Mouse (Mus musculus): ENCODE measurements around the gene Pdpr. TPM values are rescaled to one million over a fixed set of nuclear protein-coding genes. Genes with fewer than 3 reads are reported as not detected.
"Not testable (repeated sequence)": the region's sequence is repeated elsewhere in the genome, so short reads cannot be mapped to it uniquely, and the experiment has no call there.

The Pdpr gene
- polyA plus RNA-seq (2012; rRNA removed): 18.4 and 19.3 TPM in 2 replicates

- no peak for DNase-seq (ENCODE audit: low read depth)
Observed at GRCm38 (mm10) chr8:111093865-111094718, at the start of gene Pdpr. TSS of gene Pdpr (plus strand) at chr8:111094630.

DNA sequence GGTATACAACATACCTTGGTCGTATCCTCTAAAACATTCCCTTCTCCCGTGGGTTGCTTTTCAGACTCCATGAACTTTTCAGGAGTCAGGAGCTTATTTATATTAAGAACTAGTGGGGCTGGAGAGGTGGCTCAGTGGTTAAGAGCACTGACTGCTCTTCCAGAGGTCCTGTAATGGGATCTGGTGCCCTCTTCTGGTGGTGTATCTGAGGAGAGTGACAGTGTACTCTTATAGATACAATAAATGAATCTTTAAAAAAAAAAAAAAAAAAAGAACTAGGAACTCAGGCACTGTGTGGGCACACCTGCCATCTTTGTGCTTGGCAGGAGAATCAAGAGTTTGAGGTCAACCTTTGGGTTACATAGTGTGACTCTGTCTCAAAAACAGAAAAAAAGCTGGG lies 45.7 kb upstream of the Pdpr start:
- no peak for DNase-seq (ENCODE audit: low read depth)

- no peak for DNase-seq (ENCODE audit: low read depth)
Observed at GRCm38 (mm10) chr8:111049106-111049505, 45.3 kb upstream of the Pdpr start.

DNA sequence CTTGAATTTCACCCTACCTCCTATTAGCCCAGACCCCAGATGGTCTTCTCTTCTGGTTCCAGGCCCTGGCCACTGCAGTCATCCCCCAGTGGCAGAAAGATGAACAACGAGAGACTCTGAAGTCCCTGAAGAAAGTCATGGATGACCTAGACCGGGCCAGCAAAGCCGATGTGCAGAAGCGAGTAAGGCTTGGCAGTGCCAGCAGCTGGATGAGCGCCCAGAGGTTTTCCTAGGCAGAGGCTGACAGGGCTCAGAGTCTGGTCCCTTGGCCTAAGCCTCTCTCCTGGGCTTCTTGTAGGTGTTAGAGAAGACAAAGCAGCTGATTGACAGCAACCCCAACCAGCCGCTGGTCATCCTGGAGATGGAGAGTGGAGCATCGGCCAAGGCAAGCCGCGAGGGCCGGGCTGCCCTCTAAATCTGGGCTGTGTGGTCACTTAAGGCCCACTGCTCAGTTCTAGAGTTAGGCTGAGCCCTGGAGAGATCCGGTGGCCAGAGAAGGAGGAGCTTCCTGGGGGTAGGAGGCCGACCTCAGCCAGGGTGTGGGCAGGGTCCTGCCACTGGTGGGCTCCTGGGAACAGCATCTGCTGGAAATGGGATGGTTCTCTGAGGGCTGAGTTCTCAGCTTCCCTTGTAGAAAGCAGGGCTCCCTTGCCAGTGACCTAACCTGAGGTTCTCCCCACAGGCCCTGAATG lies 40.5 kb upstream of the Pdpr start:
- DNase-seq (ENCODE audit: low read depth): no peak

DNA sequence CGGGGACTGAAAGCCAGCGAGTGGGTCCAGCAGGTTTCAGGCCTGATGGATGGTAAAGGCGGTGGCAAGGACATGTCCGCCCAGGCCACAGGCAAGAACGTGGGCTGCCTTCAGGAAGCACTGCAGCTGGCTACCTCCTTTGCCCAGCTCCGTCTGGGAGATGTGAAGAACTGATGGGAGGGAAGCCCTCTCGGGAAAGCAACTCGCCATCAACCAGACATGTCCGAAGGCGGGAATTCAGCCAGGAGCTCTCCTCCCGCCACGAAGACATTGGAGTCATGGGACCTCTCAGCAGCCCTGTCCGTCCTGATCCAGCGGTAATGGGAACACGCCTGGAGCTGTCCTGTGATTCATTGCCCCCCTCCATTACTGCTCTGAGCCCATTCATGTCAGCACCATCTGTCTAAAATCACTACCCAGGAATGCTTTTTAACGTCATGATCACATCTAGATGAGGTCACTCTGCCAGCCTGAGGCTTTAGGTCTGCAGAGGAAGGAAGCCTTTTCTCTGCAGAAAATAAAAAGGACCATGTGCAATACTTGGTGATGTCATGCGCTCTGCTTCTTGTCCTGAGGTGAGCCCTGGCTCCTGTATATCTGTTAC lies 39.3 kb upstream of the Pdpr start:
- no peak for DNase-seq (ENCODE audit: low read depth)

DNA sequence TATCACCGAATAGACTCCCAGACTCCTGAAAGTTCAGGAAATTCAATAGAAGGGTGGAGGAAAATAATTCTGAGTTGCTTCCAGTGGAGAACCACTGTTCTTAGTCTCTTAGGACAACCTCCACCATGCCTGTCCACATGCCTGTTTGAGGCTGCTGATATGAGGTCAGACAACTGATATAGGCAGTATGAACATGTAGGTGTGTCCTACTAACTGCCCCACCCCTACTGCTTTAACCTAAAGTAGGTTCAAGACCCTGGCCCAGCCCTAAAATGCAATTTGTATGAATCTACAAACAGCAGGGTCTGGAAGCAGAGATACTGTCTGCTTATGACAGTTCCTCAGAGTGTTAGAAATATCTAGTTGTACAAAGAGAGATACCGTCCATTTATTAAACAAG lies 38.8 kb upstream of the Pdpr start:
- DNase-seq (ENCODE audit: low read depth): no peak

GRCm38 (mm10) chr8:111056158-111056663 lies 38.2 kb upstream of the Pdpr start, which contains the start of gene Exosc6:
TSS of gene Exosc6 (plus strand) at chr8:111056339.
- DNase-seq (ENCODE audit: low read depth): no peak

GRCm38 (mm10) chr8:111056691-111057293 lies 37.6 kb upstream of the Pdpr start:
- DNase-seq (ENCODE audit: low read depth): no peak

- no peak for DNase-seq (ENCODE audit: low read depth)
Observed at GRCm38 (mm10) chr8:111058946-111059572, 35.4 kb upstream of the Pdpr start.

GRCm38 (mm10) chr8:111061688-111062071 lies 32.8 kb upstream of the Pdpr start:
- DNase-seq (ENCODE audit: low read depth): no peak

DNA sequence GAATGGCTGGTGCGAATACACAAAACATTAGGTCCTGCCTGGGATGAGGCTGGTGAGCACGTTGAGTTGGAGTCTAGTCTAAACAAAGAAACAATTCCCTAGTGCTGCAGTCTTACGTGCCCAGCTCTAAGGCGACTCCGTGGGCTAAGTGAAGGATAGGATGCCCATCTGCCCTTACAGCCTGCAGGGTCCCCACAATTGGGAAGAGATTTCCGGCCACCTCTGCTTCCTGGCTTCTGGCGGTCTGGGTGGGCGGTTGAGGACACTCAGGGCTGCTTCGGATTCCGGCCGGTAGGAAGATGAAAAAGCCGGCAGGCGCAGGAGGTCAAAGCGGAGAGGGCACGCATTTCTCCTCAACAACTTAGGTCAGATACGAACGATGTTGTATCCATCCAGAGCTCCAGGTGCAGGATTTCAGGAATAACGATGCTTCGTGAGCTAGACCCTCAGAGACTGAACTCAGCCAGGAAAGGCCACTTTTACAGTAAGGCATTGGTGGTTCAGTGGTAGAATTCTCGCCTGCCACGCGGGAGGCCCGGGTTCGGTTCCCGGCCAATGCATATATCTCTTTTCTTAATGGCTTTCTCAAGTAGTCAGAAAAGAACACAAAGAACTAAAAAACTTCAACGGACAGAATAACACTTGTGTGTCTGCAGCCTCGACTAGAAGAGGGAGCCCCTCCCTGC lies 32.2 kb upstream of the Pdpr start:
- no peak for DNase-seq (ENCODE audit: low read depth)

GRCm38 (mm10) chr8:111062893-111063292 lies 31.5 kb upstream of the Pdpr start:
- DNase-seq (ENCODE audit: low read depth): no peak

- no peak for DNase-seq (ENCODE audit: low read depth)
Observed at GRCm38 (mm10) chr8:111066308-111066707, 28.1 kb upstream of the Pdpr start.

GRCm38 (mm10) chr8:111067439-111067838 lies 27.0 kb upstream of the Pdpr start:
- no peak for DNase-seq (ENCODE audit: low read depth)

DNA sequence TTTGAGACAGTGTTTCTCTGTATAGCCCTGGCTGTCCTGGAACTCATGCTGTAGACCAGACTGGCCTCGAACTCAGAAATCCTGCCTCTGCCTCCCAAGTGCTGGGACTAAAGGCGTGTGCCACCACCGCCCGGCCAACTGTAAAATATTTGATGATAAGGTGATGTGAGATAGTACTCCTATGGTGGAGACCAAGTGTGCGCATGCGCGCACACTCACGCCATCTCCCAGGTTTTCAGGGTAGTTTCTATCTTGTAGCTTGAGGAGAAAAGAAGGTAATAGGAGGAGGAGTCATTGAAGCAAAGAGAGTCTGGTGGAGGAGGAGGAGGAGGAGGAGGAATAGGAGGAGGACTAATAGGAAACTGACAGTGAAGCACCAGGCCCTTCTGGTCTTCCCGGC lies 25.8 kb upstream of the Pdpr start:
- DNase-seq (ENCODE audit: low read depth): not testable (repeated sequence)

GRCm38 (mm10) chr8:111075926-111076325 lies 18.5 kb upstream of the Pdpr start:
- no peak for DNase-seq (ENCODE audit: low read depth)

GRCm38 (mm10) chr8:111079461-111079860 lies 15.0 kb upstream of the Pdpr start:
- no peak for DNase-seq (ENCODE audit: low read depth)

GRCm38 (mm10) chr8:111079861-111080271 lies 14.6 kb upstream of the Pdpr start:
- no peak for DNase-seq (ENCODE audit: low read depth)

- no peak for DNase-seq (ENCODE audit: low read depth)
Observed at GRCm38 (mm10) chr8:111081580-111082258, 12.7 kb upstream of the Pdpr start.

- DNase-seq (ENCODE audit: low read depth): not testable (repeated sequence)
Observed at GRCm38 (mm10) chr8:111083936-111084335, 10.5 kb upstream of the Pdpr start.

All from gonadal fat pad, adult 2 months (tissue).